Mouse (Mus musculus): Measurements from ENCODE around the gene Fggy.

GRCm38 (mm10) chr4:95747415-95748202 lies 190.3 kb downstream of the Fggy start:
- TF ChIP-seq CTCF (conservative IDR thresholded peaks at IDR 0.05; ENCODE audit: insufficient read depth, insufficient read length, low read depth, low read length) (no peak), POLR2A (IDR thresholded peaks at IDR 0.05; ENCODE audit: low read depth, low read length) (no peak)

All from kidney, adult 2 months (tissue).